Mouse (Mus musculus): ENCODE results near the gene Bbs9.

DNA sequence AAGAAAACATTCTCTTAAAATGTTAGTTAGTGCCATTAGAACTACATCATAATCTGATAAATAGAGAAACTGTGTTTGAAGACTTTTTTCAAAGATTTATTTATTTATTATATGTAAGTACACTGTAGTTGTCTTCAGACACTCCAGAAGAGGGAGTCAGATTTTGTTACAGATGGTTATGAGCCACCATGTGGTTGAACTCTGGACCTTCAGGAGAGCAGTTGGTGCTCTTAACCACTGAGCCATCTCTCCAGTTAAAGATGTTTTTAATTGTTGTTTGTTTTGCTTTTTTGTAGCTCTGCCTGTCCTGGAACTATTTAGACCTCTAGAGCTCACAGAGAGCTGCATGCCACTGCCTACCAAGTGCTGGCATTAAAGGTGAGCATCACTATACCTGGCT is 20.5 kb upstream of the Bbs9 start:
- TF ChIP-seq CTCF (IDR thresholded peaks at IDR 0.05) (no peak), EP300 (IDR thresholded peaks at IDR 0.05) (no peak)
